Mouse (Mus musculus): ENCODE measurements around the gene Mtmr2.

GRCm38 (mm10) chr9:13748404-13748797 lies at the start of gene Mtmr2:
- TF ChIP-seq CTCF (IDR thresholded peaks at IDR 0.05) (no peak), EP300 (IDR thresholded peaks at IDR 0.05) (no peak)

All from lung, postnatal 0 days (tissue).